Mouse (Mus musculus) gastrocnemius, adult 2 months (tissue): ENCODE data around the gene Ccnd3. TPM values are rescaled to one million over a fixed set of nuclear protein-coding genes. Genes with fewer than 3 reads are reported as not detected.

Experiments
- DNase-seq: peaks from one replicate; pipeline ENCODE4 v3.0.0; 2022
- H3K27ac ChIP-seq: fragments of 200-600 bp; 2 replicates; pipeline ENCODE4 v1.8.1; 2022; ENCODE audit warnings: mild to moderate bottlenecking
- H3K4me3 ChIP-seq: fragments of 200-600 bp; 2 replicates; pipeline ENCODE4 v1.8.1; 2022; ENCODE audit warnings: mild to moderate bottlenecking, moderate library complexity
- CTCF ChIP-seq: fragments of 200-600 bp; IDR thresholded peaks from 2 replicates; pipeline ENCODE4 v1.8.1; 2022; ENCODE audit warnings: antibody characterized with exemption, mild to moderate bottlenecking, moderate library complexity
- intact Hi-C: fragments of 180-260 bp; cut with DNase I; formaldehyde crosslinking; loops from one replicate; pipeline ENCODE4 v1.15.1; 2025
- total RNA-seq, 2 experiments: library from RNA; stranded (reverse); gene quantifications; 2 replicates each; pipeline ENCODE4 v1.2.3; 2021

Ccnd3 gene
- total RNA-seq, 2 experiments from 2014 or later, result 18.7 to 25.8 TPM

DNA sequence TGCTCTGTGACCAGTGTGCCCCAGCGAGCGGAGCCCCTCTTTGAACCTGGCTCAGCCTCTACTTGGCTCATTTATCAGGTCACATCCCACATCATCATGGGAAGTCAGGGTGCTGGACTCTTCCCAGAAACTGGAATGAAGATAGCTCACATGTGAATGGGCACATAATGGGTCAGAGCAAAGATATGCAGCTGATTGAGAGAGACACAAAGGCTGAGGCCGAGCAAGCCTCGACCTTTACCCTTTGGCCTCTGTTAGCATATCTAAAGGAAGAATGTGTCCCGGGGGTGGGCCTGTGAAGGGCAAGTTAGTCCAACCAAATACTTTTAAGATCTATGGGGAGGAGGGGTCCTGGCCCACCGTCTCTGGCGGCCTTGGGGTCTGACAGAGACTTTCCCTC is 66.8 kb downstream of the Ccnd3 start:
- Histone ChIP-seq H3K27ac (no peak overlapping the region), H3K4me3 (no peak overlapping the region)
- DNase-seq, result no peak
- intact Hi-C loops, result no loop called here
- no peak for TF ChIP-seq CTCF

DNA sequence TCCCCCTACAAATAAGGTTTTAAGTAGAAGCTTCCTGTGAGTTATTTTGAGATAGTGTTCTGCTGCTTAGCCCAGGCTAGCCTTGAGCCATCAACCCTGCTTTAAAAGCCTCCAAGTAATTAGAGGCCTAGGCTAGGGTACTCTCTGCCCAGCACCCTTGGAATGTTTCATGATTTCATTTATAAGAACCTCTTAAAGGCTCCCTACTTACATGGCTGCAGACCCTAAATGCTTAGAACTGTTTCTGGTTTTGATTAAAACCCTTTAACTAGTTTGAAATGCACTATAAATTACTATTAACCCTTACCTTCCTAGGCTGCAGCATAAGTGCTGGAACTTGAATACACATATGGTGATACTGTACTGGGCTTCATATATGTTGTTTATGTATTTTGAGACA is 67.6 kb downstream of the Ccnd3 start:
- Histone ChIP-seq H3K4me3 (no peak overlapping the region), H3K27ac (no peak overlapping the region)
- intact Hi-C loops, result no loop called here
- TF ChIP-seq CTCF, result no peak
- no peak for DNase-seq

GRCm38 (mm10) chr17:47574028-47574427 is 69.2 kb downstream of the Ccnd3 start:
- Histone ChIP-seq H3K27ac (no peak overlapping the region), H3K4me3 (no peak overlapping the region)
- intact Hi-C loops, result no loop called here
- DNase-seq, result no peak
- TF ChIP-seq CTCF, result no peak

- Histone ChIP-seq H3K27ac (no peak overlapping the region), H3K4me3 (no peak overlapping the region)
- DNase-seq, result no peak
- intact Hi-C loops, result no loop called here
- no peak for TF ChIP-seq CTCF
Observed at GRCm38 (mm10) chr17:47574830-47575229, 70.0 kb downstream of the Ccnd3 start.

GRCm38 (mm10) chr17:47578655-47579054 is 73.8 kb downstream of the Ccnd3 start:
- Histone ChIP-seq H3K27ac (no peak overlapping the region), H3K4me3 (no peak overlapping the region)
- TF ChIP-seq CTCF, result no peak
- DNase-seq, result no peak
- intact Hi-C loops, result no loop called here

DNA sequence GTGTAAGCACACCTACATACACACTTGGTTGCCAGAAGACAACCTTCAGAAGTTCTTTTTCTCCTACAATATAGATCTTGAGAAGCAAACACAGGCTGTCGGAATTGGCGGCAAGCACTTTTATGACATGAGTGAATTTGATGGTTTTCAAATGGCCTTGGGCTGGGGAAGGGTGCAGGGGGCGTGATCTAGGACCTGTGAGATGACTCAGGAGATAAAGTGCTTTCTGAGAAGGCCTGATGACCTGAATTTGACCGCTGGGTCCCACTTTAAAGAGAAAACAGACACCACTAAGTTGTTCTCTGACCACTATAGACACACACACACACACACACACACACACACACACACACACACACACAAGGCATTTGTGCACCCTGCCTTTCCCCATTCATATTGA is 76.1 kb downstream of the Ccnd3 start:
- intact Hi-C loops, result no loop called here
- TF ChIP-seq CTCF, result no peak
- Histone ChIP-seq H3K27ac (no peak overlapping the region), H3K4me3 (no peak overlapping the region)
- DNase-seq, result no peak

GRCm38 (mm10) chr17:47588517-47588916 is 83.7 kb downstream of the Ccnd3 start:
- TF ChIP-seq CTCF, result no peak
- DNase-seq, result no peak
- no peak overlapping the region for H3K4me3 ChIP-seq
- intact Hi-C loops, result no loop called here
- H3K27ac ChIP-seq, result no peak overlapping the region

GRCm38 (mm10) chr17:47591073-47591472 is 86.2 kb downstream of the Ccnd3 start:
- DNase-seq, result no peak
- H3K4me3 ChIP-seq, result no peak overlapping the region
- intact Hi-C loops, result no loop called here
- H3K27ac ChIP-seq, result no peak overlapping the region
- no peak for TF ChIP-seq CTCF

GRCm38 (mm10) chr17:47593215-47593853 is 88.5 kb downstream of the Ccnd3 start:
- TF ChIP-seq CTCF, result no peak

GRCm38 (mm10) chr17:47593854-47594182 is 89.0 kb downstream of the Ccnd3 start:
- no peak for TF ChIP-seq CTCF
- no peak for DNase-seq
- Histone ChIP-seq H3K4me3 (peak overlapping the region; percentile 88), H3K27ac (peak overlapping the region; percentile 88)
- intact Hi-C loops, result loop anchor here (1.0 kb wide), 1 partner anchor 83 kb away; no protein-coding TSS in a partner anchor

More at GRCm38 (mm10) chr17:47593215-47593853, 88.5 kb downstream of the Ccnd3 start:
- Histone ChIP-seq H3K27ac (peak overlapping the region; percentile 88), H3K4me3 (peak overlapping the region; percentile 88)
- intact Hi-C loops, result loop anchor here (1.0 kb wide), 1 partner anchor 82 kb away; no protein-coding TSS in a partner anchor
- DNase-seq, result peak; percentile 97

DNA sequence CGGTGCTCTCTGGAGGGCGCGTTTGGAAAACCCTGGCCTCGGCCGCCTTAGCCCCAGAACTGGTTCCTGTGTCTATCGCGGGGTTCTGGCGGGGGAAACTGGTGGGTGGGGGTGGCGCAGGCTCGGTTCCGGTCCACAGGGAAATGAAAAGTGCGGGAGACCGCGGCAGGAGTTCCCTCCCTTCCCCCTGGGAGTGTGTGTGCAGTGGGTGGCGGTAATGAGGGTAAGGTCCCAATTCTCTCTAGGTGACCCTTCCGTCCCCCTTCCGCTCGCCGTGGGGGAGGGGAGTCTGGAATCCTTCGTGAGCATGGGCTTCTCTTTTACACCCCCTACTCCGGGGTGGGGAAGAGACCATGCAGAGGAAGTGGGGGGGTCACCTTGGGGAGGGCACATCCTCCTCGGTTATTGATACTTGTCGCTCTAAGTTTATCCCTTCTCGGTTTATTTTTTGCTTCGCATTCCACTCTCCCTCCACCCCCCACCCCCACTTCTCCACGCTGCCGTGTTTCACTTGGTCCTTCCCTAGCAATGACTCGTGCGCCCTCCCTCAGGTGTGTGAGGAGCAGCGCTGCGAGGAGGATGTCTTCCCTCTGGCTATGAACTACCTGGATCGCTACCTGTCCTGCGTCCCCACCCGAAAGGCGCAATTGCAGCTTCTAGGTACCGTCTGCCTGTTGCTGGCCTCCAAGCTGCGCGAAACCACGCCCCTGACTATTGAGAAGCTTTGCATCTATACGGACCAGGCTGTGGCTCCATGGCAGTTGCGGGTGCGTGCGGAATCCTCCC is 89.5 kb downstream of the Ccnd3 start:
- peak; percentile 44 for DNase-seq
- intact Hi-C loops, result no loop called here
- no peak for TF ChIP-seq CTCF

GRCm38 (mm10) chr17:47594969-47595247 is 90.1 kb downstream of the Ccnd3 start:
- no peak for TF ChIP-seq CTCF
- H3K4me3 ChIP-seq, result peak overlapping the region; percentile 88
- peak overlapping the region; percentile 88 for H3K27ac ChIP-seq
- intact Hi-C loops, result no loop called here
- DNase-seq, result no peak

More for the DNA sequence above, 89.5 kb downstream of the Ccnd3 start:
- Histone ChIP-seq H3K4me3 (peak overlapping the region; percentile 88), H3K27ac (peak overlapping the region; percentile 88)

- TF ChIP-seq CTCF, result no peak
- intact Hi-C loops, result no loop called here
- Histone ChIP-seq H3K27ac (peak overlapping the region; percentile 88), H3K4me3 (peak overlapping the region; percentile 88)
- peak; percentile 60 for DNase-seq
Observed at GRCm38 (mm10) chr17:47595248-47596161, 90.7 kb downstream of the Ccnd3 start.
